Mouse (Mus musculus) MEL (cell line): ENCODE results near the gene Nudt9.

Source experiments
- ELF1 ChIP-seq: IDR thresholded peaks from 2 replicates; pipeline ENCODE4 v1.6.1; 2014; ENCODE audit warnings: low read depth, mild to moderate bottlenecking, inconsistent platforms, low read length, improper control_type of control experiment, moderate library complexity
- POLR2A ChIP-seq, 2 experiments: IDR thresholded peaks; 2 replicates each; pipeline ENCODE4 v1.6.1; 2011 to 2012; ENCODE audit warnings: low read length in 2 of 2, mild to moderate bottlenecking in 2 of 2, control low read depth in 1 of 2, improper control_type of control experiment in 1 of 2, low read depth in 1 of 2, moderate library complexity in 1 of 2; ENCODE audit not compliant: control insufficient read depth in 1 of 2, insufficient read depth in 1 of 2, poor library complexity in 1 of 2
- USF1 ChIP-seq: IDR thresholded peaks from 2 replicates; pipeline ENCODE4 v1.6.1; 2014; ENCODE audit warnings: low read depth, mild to moderate bottlenecking, inconsistent platforms, low read length, improper control_type of control experiment, moderate library complexity

GRCm38 (mm10) chr5:104002549-104003255, 43.4 kb upstream of the Nudt9 start:
- no peak for TF ChIP-seq POLR2A (IDR thresholded peaks at IDR 0.05; ENCODE audit: control insufficient read depth in 1 of 2, insufficient read depth in 1 of 2, low read depth in 1 of 2, low read length in 2 of 2, poor library complexity in 1 of 2)
- TF ChIP-seq USF1: no peak
- TF ChIP-seq ELF1: no peak
